Mouse (Mus musculus) left cerebral cortex, postnatal 4 days (tissue): Measurements from ENCODE around the gene Arhgap33. TPM values are rescaled to one million over a fixed set of nuclear protein-coding genes. Genes with fewer than 3 reads are reported as not detected.

ENCODE experiments used
- DNase-seq: peaks from one replicate; pipeline ENCODE4 v3.0.0-alpha.2; 2022
- intact Hi-C: fragments of 180-260 bp; cut with DNase I; formaldehyde crosslinking; loops from one replicate; pipeline ENCODE4 v1.15.1; 2025
- total RNA-seq, 2 experiments: library from RNA; stranded (reverse); gene quantifications; 2 replicates each; pipeline ENCODE4 v1.2.3; 2021

Arhgap33 gene
- total RNA-seq: 100 to 1,000 TPM; 356 to 358 TPM

DNA sequence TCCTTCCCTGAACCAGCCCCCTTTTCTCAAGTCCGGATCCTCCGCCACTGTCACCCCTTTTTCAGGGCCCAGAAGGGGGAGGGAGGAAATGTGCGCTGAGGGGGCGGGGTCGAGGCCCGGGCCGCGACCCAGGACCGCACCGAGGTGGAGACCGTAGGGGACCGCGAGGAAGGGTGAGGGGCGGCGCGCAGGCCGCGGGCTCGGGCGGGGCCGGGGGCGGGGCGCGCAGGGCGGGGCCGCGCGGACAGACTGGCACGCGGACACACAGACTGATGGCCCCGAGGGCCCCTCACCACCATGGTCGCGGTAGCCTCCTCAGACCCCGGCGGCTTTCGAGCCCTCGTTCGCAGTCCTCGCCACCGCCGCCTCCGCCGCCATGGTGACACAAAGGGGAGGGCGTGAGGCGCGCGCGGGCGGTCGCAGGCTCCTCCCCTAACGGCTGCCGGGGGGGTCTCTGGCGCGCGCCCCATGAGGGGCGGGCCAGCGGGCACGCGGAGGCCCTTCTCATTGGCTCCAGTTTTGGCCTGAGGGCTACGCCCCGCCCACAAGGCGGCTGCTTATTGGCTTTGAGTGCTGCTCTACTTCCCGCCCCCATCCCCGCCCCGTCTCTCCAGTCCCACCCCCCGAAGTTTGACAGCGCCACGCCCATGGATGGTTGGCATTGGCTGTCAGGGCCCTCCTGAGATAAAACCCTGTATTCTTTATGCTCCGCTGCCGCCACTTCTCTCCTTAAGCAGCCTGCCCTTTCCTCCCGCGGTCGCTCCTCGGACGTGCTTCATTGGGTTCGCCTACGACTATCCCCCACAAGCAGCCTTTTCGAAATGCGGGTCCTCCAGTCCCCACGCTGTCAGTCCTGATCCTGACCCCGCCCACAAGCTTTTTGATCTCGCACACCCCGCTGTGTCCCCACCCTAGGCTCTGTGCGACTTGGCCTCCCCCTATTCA is at the start of gene Arhgap33:
TSS of gene Arhgap33 (minus strand) at position 428 of the 945 bp plus-strand sequence.
- DNase-seq: peak; percentile 99
- intact Hi-C loops: no loop called here

DNA sequence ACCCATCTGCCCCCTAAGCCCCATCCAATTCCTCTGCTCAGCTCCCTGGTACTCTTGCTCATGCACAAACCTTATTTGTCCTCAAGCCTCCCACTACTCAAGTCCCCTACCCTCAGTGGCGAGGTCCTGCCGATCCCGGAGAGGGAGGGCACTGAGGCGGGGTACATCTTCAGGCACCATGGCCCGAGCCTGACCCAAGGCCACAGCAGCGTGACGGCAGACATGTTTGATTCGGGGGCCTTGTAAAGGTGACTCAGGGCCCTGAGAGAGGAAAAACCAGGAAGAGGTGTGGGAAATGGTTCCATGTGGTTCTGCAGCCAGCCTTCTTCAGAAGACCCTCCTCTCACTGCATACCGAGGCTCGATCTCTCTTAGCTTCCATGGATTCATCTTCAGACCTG is 49.5 kb upstream of the Arhgap33 start:
- intact Hi-C loops: no loop called here
- no peak for DNase-seq

DNA sequence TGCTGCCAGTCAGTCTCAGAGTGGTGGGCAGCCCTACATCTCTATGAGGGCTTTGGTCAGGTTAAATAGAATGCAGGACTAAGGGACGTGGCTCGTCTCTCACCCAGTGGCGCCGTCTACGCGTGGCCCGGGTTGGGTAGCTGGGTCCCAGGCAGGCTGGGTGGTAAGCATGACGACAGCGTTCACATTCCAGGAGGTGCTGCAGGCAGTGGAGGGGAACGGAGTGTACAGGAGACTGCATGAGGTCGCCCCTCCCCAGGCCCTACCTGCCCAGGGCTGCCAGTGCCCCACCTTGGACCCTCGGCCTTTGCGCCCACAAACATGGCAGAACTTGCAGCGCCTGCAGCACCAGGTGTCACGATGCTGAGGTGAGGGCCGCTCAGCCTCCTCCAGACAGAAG is 46.7 kb upstream of the Arhgap33 start:
- intact Hi-C loops: no loop called here
- no peak for DNase-seq

DNA sequence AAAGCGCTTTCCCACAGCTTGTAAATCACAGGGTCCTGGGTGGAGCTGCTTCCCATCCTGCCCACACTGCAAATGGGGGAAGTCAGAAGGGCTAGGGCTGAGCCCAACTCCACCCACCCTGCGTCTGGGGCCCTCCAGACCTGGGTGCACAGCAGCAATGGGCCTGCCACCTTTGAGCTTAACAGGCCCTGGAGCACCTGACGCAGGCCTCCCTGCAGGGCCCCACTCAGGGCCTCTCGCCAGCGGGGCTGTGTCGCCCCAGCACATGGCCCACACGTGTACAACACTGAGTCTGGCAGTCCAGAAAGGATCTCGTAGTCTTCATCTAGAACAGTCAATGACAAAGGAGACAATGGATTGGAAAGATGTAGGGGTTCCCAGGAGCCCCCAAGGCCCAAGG is 45.1 kb upstream of the Arhgap33 start:
- intact Hi-C loops: no loop called here
- no peak for DNase-seq

DNA sequence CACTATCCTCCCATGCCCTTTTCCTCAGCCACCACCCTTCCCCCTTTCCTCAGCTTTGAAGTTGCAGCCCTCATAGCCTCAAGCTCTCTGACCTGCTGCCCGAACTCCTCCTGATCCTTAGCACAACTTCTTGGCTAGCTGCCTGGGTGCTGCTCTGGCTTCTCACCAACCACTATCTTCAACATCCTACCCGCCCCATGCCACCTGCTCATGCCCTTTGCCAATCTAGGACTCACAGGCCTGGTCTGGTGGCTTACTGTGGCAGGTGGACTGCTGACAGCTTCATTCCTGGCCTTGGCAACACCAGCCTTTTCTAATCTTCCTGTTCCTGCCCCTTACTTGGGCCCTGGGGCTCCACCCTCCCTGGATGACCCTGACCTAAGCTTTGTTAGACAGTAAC is 38.1 kb upstream of the Arhgap33 start:
- intact Hi-C loops: no loop called here
- DNase-seq: peak; percentile 66

DNA sequence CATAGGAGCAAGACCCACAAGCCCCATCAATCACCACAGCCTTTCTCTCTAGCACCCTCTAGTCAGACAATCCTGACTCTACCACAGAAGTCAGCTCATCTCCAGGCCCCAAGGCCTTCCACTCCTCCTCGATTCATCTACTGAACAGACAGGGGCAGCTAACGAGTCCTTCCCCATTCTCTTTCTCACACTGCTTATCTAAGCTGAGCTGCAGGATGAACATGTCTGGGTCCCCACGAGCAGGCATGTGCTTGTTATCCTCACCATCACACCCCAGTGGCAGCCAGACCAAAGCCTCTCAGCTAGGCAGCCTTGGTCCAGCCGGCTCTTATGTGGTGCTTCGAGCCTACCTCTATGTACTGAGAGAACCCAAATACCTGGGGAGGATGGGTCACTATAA is 37.5 kb upstream of the Arhgap33 start:
- no peak for DNase-seq
- intact Hi-C loops: no loop called here

DNA sequence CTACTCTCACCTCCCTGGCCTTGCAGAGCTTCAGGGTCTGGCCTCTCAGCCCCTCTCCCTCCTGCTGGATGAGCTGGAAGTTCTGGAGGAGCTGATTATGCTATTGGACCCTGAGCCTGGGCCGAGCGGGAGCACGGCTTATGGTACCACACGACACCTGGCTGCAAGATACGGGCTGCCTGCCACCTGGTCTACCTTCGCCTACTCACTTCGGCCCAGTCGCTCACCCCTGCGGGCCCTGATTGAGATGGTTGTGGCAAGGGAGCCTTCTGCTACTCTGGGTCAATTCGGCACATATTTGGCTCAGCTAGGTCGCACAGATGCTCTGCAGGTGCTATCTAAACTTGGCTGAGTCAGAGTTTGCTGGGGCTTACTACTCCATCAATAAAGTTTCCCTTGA is 32.7 kb upstream of the Arhgap33 start:
- no peak for DNase-seq
- intact Hi-C loops: no loop called here

DNA sequence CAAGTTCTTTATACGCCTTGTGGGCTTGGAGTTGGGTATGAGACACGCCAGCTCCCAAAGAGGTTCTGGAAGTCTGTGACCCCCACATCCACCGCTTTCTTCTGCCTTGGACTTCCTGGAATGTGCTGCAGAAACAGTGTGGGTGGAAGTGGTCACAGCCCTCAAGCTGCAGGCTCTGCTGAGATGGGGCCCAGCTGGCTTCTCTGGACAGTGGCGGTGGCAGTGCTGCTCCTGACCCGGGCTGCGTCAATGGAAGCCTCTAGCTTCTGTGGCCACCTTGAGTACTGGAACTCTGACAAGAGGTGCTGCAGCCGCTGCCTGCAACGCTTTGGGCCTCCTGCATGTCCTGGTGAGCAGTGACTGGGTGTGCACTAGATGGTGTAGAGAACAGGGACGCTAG is 31.2 kb upstream of the Arhgap33 start:
- no peak for DNase-seq
- intact Hi-C loops: no loop called here

DNA sequence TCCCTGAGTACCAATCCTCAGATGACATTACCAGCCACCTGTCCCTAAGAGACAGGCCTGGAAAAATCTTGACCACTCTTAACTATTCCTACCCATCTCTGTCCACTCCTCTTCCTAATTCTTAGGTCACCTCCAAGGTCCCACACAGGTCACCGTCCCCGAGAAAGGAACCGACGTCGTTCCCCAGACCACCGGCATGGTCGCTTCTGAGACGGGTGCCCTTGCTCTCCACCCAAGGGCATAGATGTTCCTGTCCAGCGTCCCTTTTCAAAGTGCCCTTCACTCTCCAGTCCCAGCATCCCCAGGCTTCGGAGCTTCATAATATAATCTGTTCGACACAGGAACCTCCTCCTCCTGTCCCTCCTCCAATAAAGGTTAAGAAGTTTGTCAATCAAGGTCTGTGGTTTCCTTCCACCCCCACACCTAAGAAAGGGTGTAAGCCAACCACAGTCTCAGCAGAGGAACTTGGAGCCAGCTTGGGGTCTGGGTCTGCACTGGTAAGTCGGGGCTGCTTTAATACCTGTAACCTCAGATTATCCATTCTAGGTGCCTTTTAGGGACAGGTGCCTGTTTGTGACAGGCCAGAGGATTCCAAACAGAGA is 30.2 kb upstream of the Arhgap33 start, which contains the start of gene Igflr1:
TSS of gene Igflr1 (plus strand) at position 458 of the 602 bp plus-strand sequence.
- DNase-seq: no peak
- intact Hi-C loops: no loop called here

DNA sequence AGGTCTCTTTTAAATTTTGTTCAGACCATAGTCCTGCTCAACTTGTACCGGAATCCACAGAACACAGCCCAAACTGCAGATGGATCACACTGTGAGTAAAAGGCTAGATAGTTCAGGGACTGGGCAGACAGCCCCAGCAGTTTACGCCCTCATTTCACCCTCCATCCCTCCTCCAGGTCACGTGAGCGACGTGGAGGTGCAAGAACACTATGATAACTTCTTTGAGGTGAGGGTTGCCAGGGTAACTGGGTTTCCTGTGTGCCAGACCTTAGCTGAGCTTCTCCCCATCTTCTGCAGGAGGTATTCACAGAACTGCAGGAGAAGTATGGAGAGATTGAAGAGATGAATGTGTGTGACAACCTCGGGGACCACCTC is 29.0 kb upstream of the Arhgap33 start:
- no peak for DNase-seq
- intact Hi-C loops: no loop called here

DNA sequence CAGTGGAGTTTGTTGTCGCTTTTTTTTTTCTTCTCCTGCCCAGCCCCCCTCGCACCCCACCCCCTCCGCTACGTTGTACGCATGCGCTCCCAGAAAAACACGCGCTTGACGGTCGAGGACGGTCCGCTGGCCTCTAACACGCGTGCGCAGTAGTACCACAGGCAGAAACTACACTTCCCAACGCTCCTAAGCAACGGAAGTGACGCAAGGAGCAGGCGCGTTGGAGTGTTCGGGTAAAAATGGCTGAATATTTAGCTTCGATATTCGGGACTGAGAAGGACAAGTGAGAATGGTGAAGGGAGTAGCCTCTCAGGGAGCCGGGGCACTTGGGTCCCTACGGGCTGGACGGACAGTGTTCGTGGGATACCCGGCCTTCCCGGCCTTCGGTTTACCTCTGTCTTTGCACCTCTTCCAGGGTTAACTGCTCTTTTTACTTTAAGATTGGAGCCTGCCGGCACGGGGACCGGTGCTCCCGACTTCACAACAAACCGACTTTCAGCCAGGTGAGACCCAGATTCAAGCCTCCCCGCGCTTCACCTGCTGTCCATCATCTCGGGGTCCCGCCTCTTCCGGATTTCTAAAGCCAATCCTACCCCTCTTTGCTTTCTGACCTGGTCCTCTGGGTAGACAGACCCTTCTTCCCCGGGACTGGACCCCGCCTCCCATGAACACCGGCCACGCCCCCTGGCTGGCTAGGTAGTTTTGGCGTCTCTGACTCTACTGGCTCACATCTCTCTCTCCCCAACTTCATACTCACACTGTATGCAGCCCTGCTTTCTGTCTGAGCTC is 28.5 kb upstream of the Arhgap33 start, which contains the start of the genes U2af1l4, Gm49396 and Psenen:
TSS of gene U2af1l4 (plus strand) at position 185 of the 789 bp plus-strand sequence.
TSS of gene Gm49396 (plus strand) at position 228 of the 789 bp plus-strand sequence.
TSS of gene Psenen (minus strand) at position 511 of the 789 bp plus-strand sequence.
- intact Hi-C loops: no loop called here

DNA sequence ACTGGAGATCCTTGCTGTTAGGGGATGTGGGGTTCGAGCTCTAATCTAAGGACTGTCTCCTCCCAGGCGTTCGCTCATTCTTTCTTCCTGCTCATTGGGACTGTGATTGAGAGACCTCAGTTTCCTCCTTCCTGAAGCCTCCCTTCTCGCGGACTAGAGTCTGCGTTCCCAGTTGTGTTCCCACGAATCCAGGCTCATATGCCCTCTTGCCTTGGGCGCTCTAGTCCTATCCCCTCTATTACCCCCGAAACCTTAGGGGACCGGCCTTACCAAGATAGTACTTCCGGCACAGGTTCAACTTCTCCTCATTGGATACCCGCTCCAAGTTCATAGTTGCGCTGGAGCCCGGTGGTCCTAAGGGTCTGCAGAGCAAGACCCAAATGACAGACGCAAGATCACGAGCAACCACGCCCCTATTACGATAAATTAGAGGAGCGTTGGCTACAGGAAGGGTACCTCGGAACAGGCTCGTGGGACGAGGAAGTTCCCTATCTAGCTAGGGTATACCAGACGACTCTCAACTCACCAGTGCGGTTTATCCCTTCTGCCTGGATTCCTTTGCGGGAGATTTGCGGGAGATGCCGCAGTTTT is 27.8 kb upstream of the Arhgap33 start:
- intact Hi-C loops: no loop called here

More for the DNA sequence above, 28.5 kb upstream of the Arhgap33 start, which contains the start of the genes U2af1l4, Gm49396 and Psenen:
- peak; percentile 98 for DNase-seq

DNA sequence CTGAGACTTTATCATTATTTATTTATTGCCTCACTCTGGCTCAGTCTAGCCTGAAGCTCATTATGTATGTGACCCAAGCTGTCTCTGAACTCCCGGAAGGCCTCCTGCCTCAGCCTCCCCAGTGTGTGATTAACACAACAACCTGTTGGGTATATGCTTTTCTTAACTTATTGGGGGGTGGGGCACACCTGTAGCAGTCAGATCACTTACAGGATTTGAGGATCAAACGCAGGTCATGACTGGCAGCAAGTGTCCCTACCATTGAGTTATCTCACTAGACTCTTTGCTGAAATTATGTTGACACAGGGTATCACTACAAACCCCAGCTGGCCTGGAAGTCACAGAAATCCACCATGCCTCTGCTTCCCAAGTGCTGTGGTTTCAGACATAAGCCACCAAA is 25.4 kb upstream of the Arhgap33 start:
- DNase-seq: no peak
- intact Hi-C loops: no loop called here

More for the DNA sequence above, 27.8 kb upstream of the Arhgap33 start:
- DNase-seq: no peak

DNA sequence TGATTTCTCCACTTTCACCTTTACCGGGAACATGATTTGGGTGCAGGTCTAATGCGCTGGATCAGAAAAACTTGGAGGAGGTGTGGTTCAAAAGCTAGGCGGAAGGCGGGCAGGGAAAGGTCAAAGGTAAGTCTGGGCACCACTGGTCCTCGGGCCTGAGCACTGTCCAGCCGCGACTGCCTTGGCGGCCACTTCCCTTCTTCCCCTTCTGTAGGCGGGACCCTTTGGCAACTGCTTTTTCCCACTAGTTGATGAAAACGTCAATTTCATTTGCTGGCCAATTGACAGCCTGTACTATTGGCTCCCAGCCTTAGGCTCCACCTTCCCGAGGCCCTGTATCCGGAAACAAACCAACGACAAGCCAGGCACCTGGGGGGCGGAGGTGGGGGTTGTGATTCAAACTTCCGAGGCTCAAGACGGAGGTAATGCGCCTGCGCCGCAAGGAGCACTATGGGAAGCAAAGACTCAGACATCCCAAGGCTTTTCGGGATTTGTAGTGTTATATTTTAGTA is 24.6 kb upstream of the Arhgap33 start, which contains the start of gene Lin37:
TSS of gene Lin37 (minus strand) at position 396 of the 512 bp plus-strand sequence.
- intact Hi-C loops: no loop called here
- DNase-seq: peak; percentile 99

DNA sequence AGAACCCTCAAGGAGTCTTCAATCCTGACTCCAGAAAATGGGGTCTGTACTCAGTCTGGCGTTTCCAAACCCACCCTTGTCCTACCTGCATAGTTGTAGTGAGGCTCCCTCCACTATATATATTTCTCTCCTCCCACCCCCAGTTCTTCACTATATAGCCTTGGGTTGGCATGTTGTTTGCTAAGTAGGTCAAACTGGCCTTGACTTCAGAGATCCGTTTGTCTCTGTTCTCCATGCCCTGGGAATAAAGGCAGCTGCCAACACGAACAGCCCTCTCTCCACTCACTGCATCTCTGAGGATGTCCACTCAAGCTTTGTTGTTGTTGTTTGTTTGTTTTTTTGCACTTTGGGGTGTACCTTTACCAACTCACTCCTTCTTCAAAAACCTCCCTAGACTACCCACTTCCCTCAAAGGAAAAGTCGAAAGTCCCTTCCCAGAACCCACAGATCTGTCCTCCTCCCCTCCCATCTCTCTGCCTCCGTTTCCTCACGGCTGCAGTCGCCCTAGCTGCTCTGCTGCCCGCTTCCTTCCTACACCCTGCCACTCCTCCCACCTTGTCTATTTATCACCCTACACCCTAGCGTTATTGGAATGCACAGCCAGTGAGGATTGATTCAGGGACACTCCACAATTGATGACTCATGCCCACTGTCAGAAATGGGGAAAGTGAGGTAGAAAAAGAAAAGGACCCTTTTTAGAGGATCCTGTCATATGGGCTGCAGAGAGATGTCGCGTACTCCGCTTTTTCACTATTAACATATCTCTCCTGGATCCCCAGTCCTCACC is 24.0 kb upstream of the Arhgap33 start:
- intact Hi-C loops: no loop called here
- no peak for DNase-seq

DNA sequence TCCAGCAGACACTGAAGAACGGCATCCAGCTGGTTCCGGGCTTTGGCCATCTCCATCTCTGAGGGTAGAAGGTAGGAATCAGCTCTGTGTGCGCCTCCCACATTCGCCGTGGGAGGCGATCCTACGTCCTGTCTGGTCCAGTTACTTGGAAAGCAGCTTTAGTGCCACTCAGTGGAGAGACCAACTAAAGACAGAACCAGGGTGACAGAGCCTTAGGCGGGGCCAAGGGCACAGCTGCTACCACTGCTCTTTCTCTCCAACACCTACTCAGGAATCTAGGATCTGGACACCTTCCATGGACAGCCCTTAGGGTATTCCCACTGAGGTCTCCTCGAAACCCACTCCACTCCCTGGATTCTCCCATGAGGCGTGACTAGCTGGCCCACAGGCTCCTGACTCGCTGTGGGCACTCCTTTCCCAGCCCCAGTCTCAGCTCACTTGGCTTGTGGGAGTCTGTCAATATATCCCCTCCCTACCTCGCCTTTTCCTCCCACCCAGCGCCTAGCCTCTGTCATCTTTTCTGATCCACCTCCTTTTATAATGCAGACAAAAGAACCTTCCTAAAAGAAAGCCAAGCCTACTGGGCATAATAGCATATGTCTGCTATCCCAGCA is 23.1 kb upstream of the Arhgap33 start:
- intact Hi-C loops: no loop called here
- no peak for DNase-seq

DNA sequence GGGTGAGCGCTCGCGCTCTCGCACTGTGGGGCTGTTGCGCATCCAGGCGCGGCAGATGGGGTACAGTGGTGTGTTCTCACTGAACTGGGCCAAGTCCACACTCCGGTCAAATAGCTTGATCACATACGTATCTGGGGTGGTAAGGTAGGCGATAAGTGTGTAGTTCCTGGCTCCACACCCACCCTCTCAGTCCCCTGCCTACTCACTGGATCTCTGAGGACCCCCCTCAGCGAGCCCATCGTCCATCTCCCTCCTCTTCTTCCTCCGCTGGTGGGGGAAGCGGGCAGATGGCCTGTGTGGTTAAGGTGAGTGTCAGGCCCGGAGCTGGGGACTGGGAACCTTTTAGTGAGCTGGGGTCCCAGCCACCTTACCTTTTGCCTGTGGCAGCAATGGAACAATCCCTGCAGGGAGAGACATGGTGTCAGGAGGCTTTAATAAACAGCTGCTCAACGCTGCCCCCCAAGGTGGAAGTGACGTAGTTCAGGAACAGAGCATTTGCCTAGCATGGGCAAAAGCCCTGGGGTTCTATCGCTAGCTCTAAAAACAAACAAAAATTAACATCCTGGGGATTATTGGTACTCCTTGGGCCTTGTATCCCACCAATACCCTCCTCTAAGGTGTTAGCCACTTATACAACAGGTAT is 22.2 kb upstream of the Arhgap33 start:
- no peak for DNase-seq
- intact Hi-C loops: no loop called here

DNA sequence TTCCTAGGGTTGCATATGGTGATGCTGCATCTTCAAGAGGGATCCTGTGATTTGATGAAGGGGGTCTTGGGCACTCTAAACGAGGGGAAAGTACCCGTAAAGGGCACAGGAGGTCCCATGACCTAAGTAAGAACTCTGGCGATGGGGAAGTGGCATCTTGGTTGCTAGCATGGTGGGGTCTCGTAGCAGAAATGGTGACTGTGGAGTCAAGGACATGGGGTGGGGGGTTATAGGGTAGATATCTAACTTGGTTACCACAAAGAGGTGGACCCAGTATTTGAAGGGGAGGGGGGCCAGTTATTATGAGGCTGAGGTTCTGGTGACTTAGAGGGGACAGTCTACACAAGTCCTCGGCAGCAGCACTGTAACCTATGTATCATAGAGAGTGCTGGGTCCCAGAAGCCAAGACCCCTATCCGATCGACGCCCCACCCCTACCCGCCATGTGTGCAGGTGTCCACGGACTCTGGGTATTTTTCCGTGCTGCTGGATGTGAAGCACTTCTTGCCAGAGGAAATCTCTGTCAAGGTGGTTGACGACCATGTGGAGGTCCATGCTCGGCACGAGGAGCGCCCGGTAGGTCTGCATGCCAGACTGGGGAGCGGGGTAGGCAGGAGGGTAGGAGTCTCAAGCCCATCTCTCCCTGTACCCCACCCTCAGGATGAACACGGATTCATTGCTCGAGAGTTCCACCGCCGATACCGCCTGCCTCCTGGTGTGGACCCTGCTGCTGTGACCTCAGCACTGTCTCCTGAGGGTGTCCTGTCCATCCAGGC is 19.1 kb upstream of the Arhgap33 start:
- intact Hi-C loops: no loop called here
- no peak for DNase-seq
